Mouse (Mus musculus) spleen, adult 2 months (tissue): Measurements from ENCODE around the gene Efna3.

Source experiments
- CTCF ChIP-seq: fragments of 200-500 bp; IDR thresholded peaks from 2 replicates; pipeline ENCODE4 v1.5.1; 2011; ENCODE audit warnings: mild to moderate bottlenecking, inconsistent platforms; ENCODE audit not compliant: insufficient read depth, insufficient read length, insufficient replicate concordance; ENCODE audit errors: extremely low read depth
- POLR2A ChIP-seq: fragments of 200-500 bp; IDR thresholded peaks from 2 replicates; pipeline ENCODE4 v1.6.1; 2011; ENCODE audit warnings: low read depth, low read length, inconsistent platforms

DNA sequence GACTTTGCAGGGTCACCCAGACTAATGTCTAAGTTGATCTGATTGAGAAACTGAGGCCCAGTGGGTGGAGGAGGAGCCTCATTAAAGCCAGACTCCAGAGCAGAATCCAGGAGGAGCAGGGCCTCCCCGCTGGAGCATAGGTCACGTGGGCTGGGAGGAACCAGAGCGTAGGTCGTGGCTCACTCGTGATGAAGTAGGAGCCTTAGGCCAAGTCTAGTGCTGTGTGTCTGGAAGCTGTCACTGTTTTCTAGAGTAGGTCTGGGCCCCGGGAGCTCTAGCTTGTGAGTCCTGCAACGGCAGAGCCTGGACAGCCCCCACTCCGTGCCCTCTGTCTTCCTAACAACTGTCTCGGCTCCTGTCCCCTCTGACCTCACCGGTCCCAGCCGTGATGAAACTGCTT is 44.6 kb upstream of the Efna3 start:
- TF ChIP-seq POLR2A, result no peak
- TF ChIP-seq CTCF, result no peak
